ENCODE assay signal across 13 mouse cellular contexts in the genomic region with DNA sequence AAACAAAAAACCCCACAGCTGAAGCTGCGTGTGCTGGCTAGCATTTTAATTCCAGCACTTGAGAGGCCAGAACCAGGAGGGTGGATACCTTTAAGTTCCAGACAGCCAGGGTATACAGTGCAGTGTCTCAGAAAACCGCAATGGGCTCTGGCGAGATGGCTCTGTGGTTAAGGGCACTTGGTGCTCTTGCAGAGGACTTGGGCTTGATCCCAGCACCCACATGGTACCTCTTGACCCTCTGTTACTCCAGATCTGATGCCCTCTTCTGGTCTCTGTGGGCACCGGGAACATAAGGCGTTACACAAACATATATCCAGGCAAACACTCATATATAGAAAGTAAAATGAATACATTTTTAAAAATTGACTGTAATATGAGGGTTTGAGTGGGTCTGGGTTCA.
"Had no signal": no experiment of that assay in that cellular context is flagged by ENCODE, and none has a peak within 500 bp of the region (broad histone marks: within the 10 kb centered on the region; RNA-seq: fewer than 3 reads in every experiment).

No protein-coding gene starts in this region.

- DNase-seq: kidney, postnatal 14 days; retina, postnatal 1 day; right cerebral cortex, postnatal 4 days; spleen, adult 18-20 months; thymus, adult 2 months; thymus, postnatal 25 days had no signal

- H3K27me3 ChIP-seq: kidney, embryonic 15.5 days; limb, embryonic 15.5 days; midbrain, embryonic 15.5 days; neural tube, embryonic 13.5 days had no signal

- H3K9ac ChIP-seq: kidney, embryonic 15.5 days; limb, embryonic 15.5 days; liver, embryonic 12.5 days; midbrain, embryonic 15.5 days; neural tube, embryonic 13.5 days had no signal

- ATAC-seq: liver, embryonic 12.5 days; midbrain, embryonic 15.5 days had no signal

- H3K4me3 ChIP-seq: kidney, embryonic 15.5 days; left cerebral cortex, adult 2 months; limb, embryonic 15.5 days; liver, embryonic 12.5 days; midbrain, embryonic 15.5 days; neural tube, embryonic 13.5 days had no signal

- H3K4me2 ChIP-seq: kidney, embryonic 15.5 days; limb, embryonic 15.5 days; liver, embryonic 12.5 days; midbrain, embryonic 11.5 days; midbrain, embryonic 15.5 days; neural tube, embryonic 13.5 days had no signal

- H3K9me3 ChIP-seq: kidney, embryonic 15.5 days; limb, embryonic 15.5 days; liver, embryonic 12.5 days; midbrain, embryonic 15.5 days; neural tube, embryonic 13.5 days had no signal

- H3K36me3 ChIP-seq: kidney, embryonic 15.5 days; limb, embryonic 15.5 days; liver, embryonic 12.5 days; midbrain, embryonic 15.5 days; neural tube, embryonic 13.5 days had no signal

- H3K27ac ChIP-seq: kidney, embryonic 15.5 days; left cerebral cortex, adult 2 months; limb, embryonic 15.5 days; liver, embryonic 12.5 days; midbrain, embryonic 15.5 days; neural tube, embryonic 13.5 days had no signal

- H3K4me1 ChIP-seq: kidney, embryonic 15.5 days; limb, embryonic 15.5 days; midbrain, embryonic 15.5 days had no signal
